Mouse (Mus musculus): ENCODE results near the gene Prg4.

DNA sequence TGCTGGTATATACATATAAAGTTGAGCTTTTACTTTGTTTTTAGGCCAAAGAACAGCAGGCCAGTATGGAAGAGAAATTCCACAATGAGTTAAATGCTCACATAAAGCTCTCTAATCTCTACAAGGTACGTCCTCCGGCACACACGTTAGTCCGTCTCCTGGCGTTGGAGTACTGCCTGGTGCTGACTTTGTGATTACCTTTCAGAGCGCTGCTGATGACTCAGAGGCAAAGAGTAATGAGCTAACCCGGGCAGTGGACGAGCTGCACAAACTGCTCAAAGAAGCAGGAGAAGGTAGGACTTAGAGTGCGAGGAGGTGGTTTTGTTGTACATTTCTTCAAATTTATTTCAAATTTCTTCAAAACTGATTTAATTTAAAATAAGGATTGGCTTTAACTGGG, 58.7 kb downstream of the Prg4 start:
- TF ChIP-seq CTCF (IDR thresholded peaks at IDR 0.05; ENCODE audit: low read depth): no peak
- no peak for TF ChIP-seq EP300 (optimal IDR thresholded peaks at IDR 0.05)

Measured in stomach, postnatal 0 days (tissue).